28 mouse cellular contexts compared by ENCODE assay signal in genomic region chr11:59002327-59003079, GRCm38 (mm10). TPM values are rescaled to one million over a fixed set of nuclear protein-coding genes. Genes with fewer than 3 reads are reported as not detected.
DNase-seq lines count a peak whose midpoint lies in the region; ATAC-seq lines count a peak whose summit lies in the region.
"Had no signal": no experiment of that assay in that cellular context is flagged by ENCODE, and none has a peak within 500 bp of the region (broad histone marks: within the 10 kb centered on the region; RNA-seq: fewer than 3 reads in every experiment).

No protein-coding gene starts in this region.

- intact Hi-C loops in left cerebral cortex, postnatal 25 days (cut with DNase I), result no loop called here

- H3K9me3 ChIP-seq in heart, embryonic 10.5 days, result no peaks in the 10 kb centered on the region
- H3K9me3 ChIP-seq in heart, embryonic 15.5 days (replicated peaks), result no peaks in the 10 kb centered on the region
- H3K9me3 ChIP-seq: embryonic facial prominence, embryonic 13.5 days; forebrain, embryonic 10.5 days; limb, embryonic 12.5 days; liver, embryonic 15.5 days; midbrain, embryonic 12.5 days; stomach, embryonic 15.5 days had no signal

- H3K4me2 ChIP-seq in heart, embryonic 15.5 days, result peak overlapping the region; percentile 59
- H3K4me2 ChIP-seq: embryonic facial prominence, embryonic 13.5 days; hindbrain, embryonic 14.5 days; limb, embryonic 12.5 days; liver, embryonic 15.5 days; lung, embryonic 14.5 days; midbrain, embryonic 12.5 days; stomach, embryonic 15.5 days had no signal

- H3K9ac ChIP-seq in heart, embryonic 15.5 days, result peak overlapping the region; percentile 59
- H3K9ac ChIP-seq: embryonic facial prominence, embryonic 13.5 days; hindbrain, embryonic 14.5 days; limb, embryonic 12.5 days; liver, embryonic 15.5 days; lung, embryonic 14.5 days; midbrain, embryonic 12.5 days; stomach, embryonic 15.5 days had no signal

- peaks cover 7% of the 10 kb centered on the region; the same call in 1 of the 2 replicates for H3K36me3 ChIP-seq in heart, embryonic 10.5 days
- no peaks in the 10 kb centered on the region for H3K36me3 ChIP-seq in heart, embryonic 15.5 days
- H3K36me3 ChIP-seq: embryonic facial prominence, embryonic 13.5 days; forebrain, embryonic 10.5 days; limb, embryonic 12.5 days; liver, embryonic 15.5 days; midbrain, embryonic 12.5 days; stomach, embryonic 15.5 days had no signal

- WGBS in heart, embryonic 10.5 days, result 43% methylated on average over 7 of the region's 7 CpGs
- WGBS in heart, embryonic 15.5 days, result 32% methylated on average over 7 of the region's 7 CpGs

- 0 out of 2 replicates have a peak, but pooled peaks cover 8% of the 10 kb centered on the region for H3K27me3 ChIP-seq in heart, embryonic 10.5 days (ENCODE audit: insufficient read depth, poor library complexity, severe bottlenecking)
- H3K27me3 ChIP-seq in heart, embryonic 15.5 days, result no peaks in the 10 kb centered on the region
- H3K27me3 ChIP-seq: liver, embryonic 15.5 days; stomach, embryonic 15.5 days had no signal

- peak; percentile 80 for ATAC-seq in heart, embryonic 15.5 days (replicated peaks; ENCODE audit: insufficient number of reproducible peaks, insufficient read depth, low FRiP score, low read depth)
- ATAC-seq: activated CD4-positive, CD25-positive, alpha-beta regulatory T cell, adult 4 months; forebrain, embryonic 16.5 days had no signal

- H3K27ac ChIP-seq in heart, embryonic 10.5 days, result peak overlapping the region; percentile 75
- peak overlapping the region; percentile 90 for H3K27ac ChIP-seq in heart, embryonic 15.5 days
- H3K27ac ChIP-seq: embryonic facial prominence, embryonic 13.5 days; forebrain, embryonic 10.5 days; gastrocnemius, adult 2 months; hindbrain, embryonic 14.5 days; limb, embryonic 12.5 days; liver, embryonic 15.5 days; midbrain, embryonic 12.5 days; stomach, embryonic 15.5 days had no signal

- DNase-seq in heart, adult 11 months, result peak; percentile 96
- no peak for DNase-seq in heart, adult 8-10 months (ENCODE audit: low spot score)
- no peak for DNase-seq in heart, embryonic 10.5 days (ENCODE audit: low spot score)
- DNase-seq in heart, postnatal 4 days, result peak; percentile 79
- no peak for DNase-seq in left cerebral cortex, postnatal 25 days (ENCODE audit: low spot score in 2 of 2)
- no peak for DNase-seq in cerebellum, adult 8-10 months
- DNase-seq: adrenal gland, adult 2 months; cerebellum, adult 2 months; gastrocnemius, adult 2 months; gastrocnemius, postnatal 36 days; kidney, adult 11 months; kidney, postnatal 14 days; lung, embryonic 14.5 days; lung, postnatal 36 days; right cerebral cortex, postnatal 25 days had no signal

- H3K4me1 ChIP-seq in heart, embryonic 10.5 days, result peaks cover 63% of the 10 kb centered on the region
- peaks cover 54% of the 10 kb centered on the region for H3K4me1 ChIP-seq in heart, embryonic 15.5 days (replicated peaks)
- H3K4me1 ChIP-seq: embryonic facial prominence, embryonic 13.5 days; limb, embryonic 12.5 days; liver, embryonic 15.5 days; midbrain, embryonic 12.5 days; stomach, embryonic 15.5 days had no signal

- H3K4me3 ChIP-seq in heart, embryonic 10.5 days, result peak overlapping the region; percentile 43
- peak overlapping the region; percentile 47 for H3K4me3 ChIP-seq in heart, embryonic 15.5 days
- H3K4me3 ChIP-seq: embryonic facial prominence, embryonic 13.5 days; forebrain, embryonic 10.5 days; gastrocnemius, adult 2 months; limb, embryonic 12.5 days; liver, embryonic 15.5 days; midbrain, embryonic 12.5 days; stomach, embryonic 15.5 days had no signal

RNA-seq across cellular contexts. Expression of gene Trim11, which starts 24.6 kb away (rescaled TPM):
- 10 to 100 TPM; 14.7 to 18.9 (median 16.5) TPM for total RNA-seq in heart, adult 8-10 months (2022)
- 24.0 and 31.4 TPM in 2 replicates for polyA plus RNA-seq in heart, embryonic 10.5 days (2016; fragmentation: Nextera tagmentation; extraction: Ambion mirVana)
- polyA plus RNA-seq in heart, embryonic 15.5 days (2015; fragmentation: Nextera tagmentation; extraction: Ambion mirVana), result 26.9 and 34.6 TPM in 2 replicates
- total RNA-seq in heart, postnatal 4 days (2021), result 10 to 100 TPM; 21.3 TPM
- 10 to 100 TPM; 21.5 to 23.7 TPM for total RNA-seq in left cerebral cortex, postnatal 25 days (2021)

RNA-seq across cellular contexts. Expression of gene Hist3h2a, which starts 48.0 kb away (rescaled TPM):
- total RNA-seq in heart, adult 8-10 months (2022), result 10 to 100 TPM; 10.5 to 17.8 (median 16.0) TPM
- 15.5 and 15.9 TPM in 2 replicates for polyA plus RNA-seq in heart, embryonic 10.5 days (2016; fragmentation: Nextera tagmentation; extraction: Ambion mirVana)
- 30.4 and 34.7 TPM in 2 replicates for polyA plus RNA-seq in heart, embryonic 15.5 days (2015; fragmentation: Nextera tagmentation; extraction: Ambion mirVana)
- total RNA-seq in heart, postnatal 4 days (2021), result 10 to 100 TPM; 46.8 to 50.0 TPM
- total RNA-seq in left cerebral cortex, postnatal 25 days (2021), result 10 to 100 TPM; 62.2 to 64.8 TPM

RNA-seq across cellular contexts. Expression of gene Trim17, which starts 48.0 kb away (rescaled TPM):
- under 1 TPM in 3 of 4 experiments, not detected in 1; 0.06 to 0.20 (median 0.08) TPM for total RNA-seq in heart, adult 8-10 months (2022)
- polyA plus RNA-seq in heart, embryonic 10.5 days (2016; fragmentation: Nextera tagmentation; extraction: Ambion mirVana), result 0.75 and 0.79 TPM in 2 replicates
- 0.27 and 0.57 TPM in 2 replicates for polyA plus RNA-seq in heart, embryonic 15.5 days (2015; fragmentation: Nextera tagmentation; extraction: Ambion mirVana)
- under 1 TPM in 1 of 2 experiments, not detected in 1; 0.10 TPM for total RNA-seq in heart, postnatal 4 days (2021)
- total RNA-seq in left cerebral cortex, postnatal 25 days (2021), result 1 to 10 TPM; 5.4 TPM
- total RNA-seq: hematopoietic stem cell, adult 5-6 weeks had no signal

RNA-seq across cellular contexts. Expression of gene Hist3h2ba, which starts 53.8 kb away (rescaled TPM):
- total RNA-seq in heart, adult 8-10 months (2022), result 1 to 10 TPM in 3 of 4 experiments, not detected in 1; 1.3 to 1.4 (median 1.3) TPM
- polyA plus RNA-seq in heart, embryonic 10.5 days (2016; fragmentation: Nextera tagmentation; extraction: Ambion mirVana), result 4.8 and 9.8 TPM in 2 replicates
- 18.0 and 18.3 TPM in 2 replicates for polyA plus RNA-seq in heart, embryonic 15.5 days (2015; fragmentation: Nextera tagmentation; extraction: Ambion mirVana)
- total RNA-seq in heart, postnatal 4 days (2021), result 10 to 100 TPM; 21.8 to 22.6 TPM
- total RNA-seq in left cerebral cortex, postnatal 25 days (2021), result 100 to 1,000 TPM in 1 of 2 experiments, 10 to 100 TPM in 1; 90.4 to 111 TPM
- total RNA-seq: CH12.LX; gastrocnemius, adult 2 months had no signal
- polyA plus RNA-seq: liver, adult 2 months had no signal

Comparison
In these comparisons a context has a peak if more than half of its experiments do, and no peak if none do; other contexts are left out.
1. DNase-seq: peak in heart, adult 11 months (single experiment) and heart, postnatal 4 days (single experiment); none in heart, adult 8-10 months (single experiment), heart, embryonic 10.5 days (single experiment), left cerebral cortex, postnatal 25 days (0 of 2) and cerebellum, adult 8-10 months (single experiment).
2. RNA of gene Trim17, which starts 48.0 kb away (total RNA-seq): 5.4 TPM in left cerebral cortex, postnatal 25 days; 0.10 TPM in heart, postnatal 4 days and 0.06 to 0.20 TPM in heart, adult 8-10 months; every median in the first group is over 4 times any median in the second.